Mouse (Mus musculus): ENCODE measurements around the gene Rexo2.

DNA sequence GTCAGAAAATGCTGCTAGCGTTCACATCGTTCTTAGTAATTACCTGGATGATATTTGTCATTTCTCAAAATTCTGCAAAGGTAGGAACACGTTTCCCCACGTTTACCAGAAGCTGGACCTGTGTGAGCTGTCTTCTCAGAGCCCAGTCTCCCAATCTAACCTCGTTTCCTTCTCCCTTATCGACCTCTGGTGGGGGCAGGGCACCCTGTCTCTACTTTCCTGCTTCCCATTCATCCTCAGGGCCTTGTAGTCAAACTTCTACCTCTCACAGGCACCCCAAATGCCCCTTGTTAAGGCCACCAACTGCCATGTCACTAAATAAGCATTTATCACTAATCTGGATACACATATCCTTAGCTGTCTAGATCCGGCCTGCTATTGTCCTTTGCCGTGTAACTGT is 61.6 kb downstream of the Rexo2 start:
- TF ChIP-seq POLR2A (IDR thresholded peaks at IDR 0.05; ENCODE audit: control insufficient read depth, extremely low read depth, insufficient read depth, low read length, poor library complexity) (no peak), CTCF (IDR thresholded peaks at IDR 0.05; ENCODE audit: borderline replicate concordance, control insufficient read depth, extremely low read depth, insufficient read depth, low read length, poor library complexity) (no peak)

All from thymus, adult 2 months (tissue).